Mouse (Mus musculus): Measurements from ENCODE around the gene Nrarp. TPM values are rescaled to one million over a fixed set of nuclear protein-coding genes. Genes with fewer than 3 reads are reported as not detected.

Gene Nrarp
- polyA plus RNA-seq, 1 experiment: 3.2 TPM

DNA sequence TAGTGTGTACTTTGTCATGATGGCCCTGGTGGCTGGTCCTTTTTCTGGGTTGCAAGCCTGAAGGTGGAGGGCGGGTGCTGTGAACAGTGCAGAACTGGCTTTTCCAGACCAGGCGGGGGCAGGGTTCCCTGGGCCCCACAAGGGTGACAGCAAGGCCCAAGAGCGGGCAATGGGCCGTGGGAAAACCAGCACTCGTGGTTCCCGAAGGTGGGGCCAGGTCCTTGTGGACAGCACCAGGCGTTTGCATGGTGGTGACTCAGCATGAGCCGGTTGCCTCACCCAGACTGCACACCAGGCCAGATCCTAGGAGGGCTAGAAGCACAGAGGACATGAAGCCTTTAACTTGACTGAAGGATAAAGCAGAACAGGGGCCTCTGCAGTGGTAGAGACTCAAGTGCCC, 7.9 kb upstream of the Nrarp start:
- TF ChIP-seq CTCF (IDR thresholded peaks at IDR 0.05; ENCODE audit: borderline replicate concordance, insufficient read depth, low read length) (no peak), POLR2A (IDR thresholded peaks at IDR 0.05; ENCODE audit: low read depth, low read length) (no peak)
- Histone ChIP-seq H3K4me3 (ENCODE audit: insufficient read depth, low read length) (no peak overlapping the region), H3K27ac (ENCODE audit: insufficient read depth, low read length) (no peak overlapping the region), H3K4me1 (ENCODE audit: control insufficient read depth, insufficient read depth, low read length) (peaks cover 14% of the 10 kb centered on the region)

DNA sequence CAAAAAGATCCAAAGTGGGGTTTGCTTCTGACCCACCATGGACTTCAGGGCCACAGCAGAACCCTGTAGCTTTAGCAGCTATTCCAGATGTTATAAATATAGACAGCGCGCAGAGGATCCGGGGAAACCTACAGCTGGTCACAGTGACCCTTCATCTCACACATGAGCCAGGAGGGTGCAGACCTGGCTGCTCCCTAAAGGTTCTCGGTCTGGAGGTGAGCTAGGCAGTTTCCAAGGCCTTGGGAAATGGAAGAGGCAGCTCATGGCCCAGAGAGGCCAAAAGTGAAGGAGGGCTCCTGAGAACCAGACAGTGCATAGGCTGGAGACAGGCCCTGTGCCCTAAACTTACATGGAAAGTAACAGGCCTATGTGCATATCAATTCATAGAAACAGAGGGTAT, 6.7 kb upstream of the Nrarp start:
- Histone ChIP-seq H3K4me3 (ENCODE audit: insufficient read depth, low read length) (no peak overlapping the region), H3K4me1 (ENCODE audit: control insufficient read depth, insufficient read depth, low read length) (peaks cover 14% of the 10 kb centered on the region), H3K27ac (ENCODE audit: insufficient read depth, low read length) (no peak overlapping the region)
- TF ChIP-seq POLR2A (IDR thresholded peaks at IDR 0.05; ENCODE audit: low read depth, low read length): no peak
- TF ChIP-seq CTCF (IDR thresholded peaks at IDR 0.05; ENCODE audit: borderline replicate concordance, insufficient read depth, low read length): no peak

DNA sequence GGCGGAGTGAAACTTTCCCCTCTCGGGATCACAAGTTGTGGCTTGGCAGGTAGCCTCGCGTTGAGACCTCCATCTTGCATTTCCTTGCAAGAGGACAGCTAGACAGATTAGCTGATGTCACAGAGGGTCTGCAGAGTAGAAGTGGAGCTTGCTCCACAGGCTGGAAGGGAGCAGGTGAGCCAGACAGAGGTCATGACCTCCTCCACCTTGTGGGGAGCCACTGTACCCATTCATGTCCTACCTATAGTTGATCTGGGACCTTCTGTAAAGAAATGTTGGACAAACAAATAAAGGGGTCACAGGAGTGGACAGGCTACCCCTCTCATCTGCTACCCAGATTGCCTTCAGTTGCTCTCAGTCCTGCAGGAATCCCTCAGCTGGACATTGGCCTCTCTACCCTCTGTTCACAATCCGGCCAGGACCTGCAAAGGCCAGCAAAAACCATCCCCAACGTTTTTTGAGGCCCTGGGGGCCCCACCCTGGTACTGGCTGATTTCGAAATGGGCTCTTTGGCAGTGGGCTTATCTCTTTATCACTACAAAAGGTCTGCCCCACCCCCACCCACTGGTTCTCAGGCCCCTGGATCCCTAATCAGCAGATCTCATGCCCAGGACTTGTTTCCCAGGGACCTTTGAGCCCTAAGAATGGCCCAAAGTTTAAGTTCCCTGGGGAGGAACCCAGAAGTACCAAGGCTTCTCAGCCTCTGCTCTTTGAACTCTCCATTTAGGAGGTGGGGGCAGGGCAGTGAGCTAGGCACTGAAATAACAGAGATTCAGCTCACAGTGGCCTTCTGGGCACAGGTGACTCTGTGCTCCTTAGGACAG, 5.5 kb upstream of the Nrarp start:
- no peak overlapping the region for H3K4me3 ChIP-seq (ENCODE audit: insufficient read depth, low read length)
- peaks cover 14% of the 10 kb centered on the region for H3K4me1 ChIP-seq (ENCODE audit: control insufficient read depth, insufficient read depth, low read length)
- TF ChIP-seq POLR2A (IDR thresholded peaks at IDR 0.05; ENCODE audit: low read depth, low read length) (no peak), CTCF (IDR thresholded peaks at IDR 0.05; ENCODE audit: borderline replicate concordance, insufficient read depth, low read length) (no peak)
- no peak overlapping the region for H3K27ac ChIP-seq (ENCODE audit: insufficient read depth, low read length)

DNA sequence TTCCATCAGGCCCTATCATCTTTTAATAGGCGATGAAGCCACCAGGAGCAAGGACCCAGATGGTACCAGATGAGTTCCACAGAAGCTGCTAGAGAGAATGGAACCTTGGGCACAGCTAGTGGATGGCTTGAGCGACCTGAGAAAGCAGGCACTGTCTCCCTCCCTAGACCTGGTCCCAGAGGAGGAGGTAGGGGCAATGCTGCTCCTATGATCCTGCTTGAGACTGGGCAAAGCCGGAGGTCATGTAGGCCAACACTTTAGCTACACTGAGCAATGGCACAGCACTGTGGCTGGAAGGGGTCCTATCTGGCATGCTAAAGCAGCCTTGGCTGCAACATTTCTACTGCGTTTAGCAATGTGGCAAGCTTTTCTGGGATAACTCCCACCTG, 4.9 kb upstream of the Nrarp start:
- Histone ChIP-seq H3K27ac (ENCODE audit: insufficient read depth, low read length) (no peak overlapping the region), H3K4me3 (ENCODE audit: insufficient read depth, low read length) (no peak overlapping the region), H3K4me1 (ENCODE audit: control insufficient read depth, insufficient read depth, low read length) (peaks cover 14% of the 10 kb centered on the region)
- no peak for TF ChIP-seq POLR2A (IDR thresholded peaks at IDR 0.05; ENCODE audit: low read depth, low read length)
- TF ChIP-seq CTCF (IDR thresholded peaks at IDR 0.05; ENCODE audit: borderline replicate concordance, insufficient read depth, low read length): no peak

DNA sequence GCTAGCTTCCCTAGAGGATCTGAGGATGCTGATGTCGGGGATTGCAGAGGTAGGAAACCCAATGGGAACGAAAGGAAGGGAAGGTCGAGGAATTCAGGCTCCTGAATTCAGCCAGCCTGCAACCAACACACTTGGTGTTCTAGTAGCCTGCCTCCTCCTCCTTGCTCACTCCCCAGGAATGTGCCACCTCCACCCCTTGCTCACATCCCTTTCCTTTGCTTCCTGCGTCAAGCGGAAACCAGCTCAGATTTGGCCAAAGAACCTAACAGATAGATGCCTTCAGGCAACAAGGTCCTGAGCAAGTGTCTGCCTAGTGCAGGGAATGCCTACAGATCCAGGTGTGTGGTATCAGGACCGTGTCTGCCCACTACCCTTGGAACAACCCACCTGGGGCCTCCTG, 4.0 kb upstream of the Nrarp start:
- TF ChIP-seq POLR2A (IDR thresholded peaks at IDR 0.05; ENCODE audit: low read depth, low read length): no peak
- TF ChIP-seq CTCF (IDR thresholded peaks at IDR 0.05; ENCODE audit: borderline replicate concordance, insufficient read depth, low read length): no peak
- Histone ChIP-seq H3K4me3 (ENCODE audit: insufficient read depth, low read length) (no peak overlapping the region), H3K27ac (ENCODE audit: insufficient read depth, low read length) (no peak overlapping the region), H3K4me1 (ENCODE audit: control insufficient read depth, insufficient read depth, low read length) (peaks cover 14% of the 10 kb centered on the region)

GRCm38 (mm10) chr2:25177076-25177475, 3.5 kb upstream of the Nrarp start:
- Histone ChIP-seq H3K27ac (ENCODE audit: insufficient read depth, low read length) (no peak overlapping the region), H3K4me3 (ENCODE audit: insufficient read depth, low read length) (no peak overlapping the region), H3K4me1 (ENCODE audit: control insufficient read depth, insufficient read depth, low read length) (peaks cover 14% of the 10 kb centered on the region)
- TF ChIP-seq POLR2A (IDR thresholded peaks at IDR 0.05; ENCODE audit: low read depth, low read length) (no peak), CTCF (IDR thresholded peaks at IDR 0.05; ENCODE audit: borderline replicate concordance, insufficient read depth, low read length) (no peak)

GRCm38 (mm10) chr2:25177685-25178084, 2.9 kb upstream of the Nrarp start:
- no peak overlapping the region for H3K4me3 ChIP-seq (ENCODE audit: insufficient read depth, low read length)
- no peak overlapping the region for H3K27ac ChIP-seq (ENCODE audit: insufficient read depth, low read length)
- H3K4me1 ChIP-seq (ENCODE audit: control insufficient read depth, insufficient read depth, low read length): peaks cover 14% of the 10 kb centered on the region
- TF ChIP-seq CTCF (IDR thresholded peaks at IDR 0.05; ENCODE audit: borderline replicate concordance, insufficient read depth, low read length) (no peak), POLR2A (IDR thresholded peaks at IDR 0.05; ENCODE audit: low read depth, low read length) (no peak)

GRCm38 (mm10) chr2:25178285-25178972, 2.1 kb upstream of the Nrarp start:
- no peak overlapping the region for H3K27ac ChIP-seq (ENCODE audit: insufficient read depth, low read length)
- no peak overlapping the region for H3K4me3 ChIP-seq (ENCODE audit: insufficient read depth, low read length)
- TF ChIP-seq POLR2A (IDR thresholded peaks at IDR 0.05; ENCODE audit: low read depth, low read length) (no peak), CTCF (IDR thresholded peaks at IDR 0.05; ENCODE audit: borderline replicate concordance, insufficient read depth, low read length) (no peak)
- H3K4me1 ChIP-seq (ENCODE audit: control insufficient read depth, insufficient read depth, low read length): peaks cover 12% of the 10 kb centered on the region

DNA sequence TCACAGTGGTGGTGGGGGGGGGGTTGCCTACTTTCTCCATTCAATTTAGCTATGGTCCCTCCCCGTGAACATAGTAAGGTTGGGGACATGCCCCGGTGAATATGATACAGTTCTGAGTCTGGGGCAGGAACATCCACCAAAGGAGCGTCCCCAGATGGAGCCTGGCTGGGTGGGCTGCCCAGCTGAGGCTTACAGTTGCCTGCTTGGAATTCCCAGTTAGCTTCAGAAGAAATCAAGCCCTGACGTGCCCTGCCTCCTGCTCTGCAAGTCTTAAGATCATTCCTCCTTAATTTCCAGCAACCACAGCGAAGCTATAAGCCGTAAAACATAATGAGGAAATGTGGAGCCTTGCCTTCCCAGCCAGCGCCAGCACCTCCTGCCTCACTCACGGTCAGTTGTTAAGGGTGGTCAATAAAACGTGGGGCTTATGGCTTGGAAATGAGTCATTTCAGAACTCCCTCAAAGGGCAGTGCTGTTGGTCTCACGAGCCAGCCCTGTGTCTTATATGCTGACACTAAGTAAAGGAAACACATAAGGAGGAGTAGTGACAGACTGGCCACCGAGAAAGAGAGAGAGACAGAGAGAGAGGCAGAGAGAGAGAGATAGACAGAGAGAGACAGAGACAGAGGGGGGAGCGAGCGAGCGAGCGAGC, 866 bp upstream of the Nrarp start:
- H3K4me3 ChIP-seq (ENCODE audit: insufficient read depth, low read length): no peak overlapping the region
- no peak overlapping the region for H3K27ac ChIP-seq (ENCODE audit: insufficient read depth, low read length)
- H3K4me1 ChIP-seq (ENCODE audit: control insufficient read depth, insufficient read depth, low read length): peaks cover 12% of the 10 kb centered on the region
- TF ChIP-seq POLR2A (IDR thresholded peaks at IDR 0.05; ENCODE audit: low read depth, low read length) (no peak), CTCF (IDR thresholded peaks at IDR 0.05; ENCODE audit: borderline replicate concordance, insufficient read depth, low read length) (no peak)

Data from embryonic fibroblast, embryonic 13.5 days (primary cell).